Mouse (Mus musculus) MEL (cell line): ENCODE data around the gene Iqcc. TPM values are rescaled to one million over a fixed set of nuclear protein-coding genes. Genes with fewer than 3 reads are reported as not detected.

Experiments used
- DNase-seq: peaks from one replicate; pipeline ENCODE4 v3.0.0; 2011; ENCODE audit warnings: low read depth, low spot score
- H3K27ac ChIP-seq: 2 replicates; pipeline ENCODE4 v1.5.1; 2012; ENCODE audit warnings: low read depth, mild to moderate bottlenecking, control low read depth, low read length, moderate library complexity; ENCODE audit not compliant: control insufficient read depth
- H3K27me3 ChIP-seq, 2 experiments: fragments of 150-350 bp in 1 of 2; sonication (generic) in 1 of 2; 2 replicates each; pipeline ENCODE4 v1.6.1; 2012; ENCODE audit warnings: low read length in 2 of 2, mild to moderate bottlenecking in 2 of 2, improper control_type of control experiment in 1 of 2, moderate library complexity in 1 of 2; ENCODE audit not compliant: insufficient read depth in 2 of 2, control insufficient read depth in 1 of 2
- H3K36me3 ChIP-seq, 2 experiments: 2 replicates each; pipeline ENCODE4 v1.6.1; 2012 to 2014; ENCODE audit warnings: low read length in 2 of 2, improper control_type of control experiment in 1 of 2, inconsistent platforms in 1 of 2, mild to moderate bottlenecking in 1 of 2; ENCODE audit not compliant: insufficient read depth in 2 of 2, control insufficient read depth in 1 of 2
- H3K4me1 ChIP-seq, 2 experiments: fragments of 150-350 bp in 1 of 2; sonication (generic) in 1 of 2; 2 replicates each; pipeline ENCODE4 v1.6.1; 2012; ENCODE audit warnings: low read length in 2 of 2, improper control_type of control experiment in 1 of 2, mild to moderate bottlenecking in 1 of 2; ENCODE audit not compliant: insufficient read depth in 2 of 2, control insufficient read depth in 1 of 2
- H3K4me3 ChIP-seq, 2 experiments: fragments of 150-350 bp in 1 of 2; sonication (generic) in 1 of 2; 2 replicates each; pipeline ENCODE4 v1.5.1; 2012; ENCODE audit warnings: low read depth in 2 of 2, low read length in 2 of 2, mild to moderate bottlenecking in 2 of 2, moderate library complexity in 2 of 2, control low read depth in 1 of 2, improper control_type of control experiment in 1 of 2; ENCODE audit not compliant: control insufficient read depth in 1 of 2, insufficient read depth in 1 of 2
- H3K79me2 ChIP-seq: 2 replicates; pipeline ENCODE4 v1.6.1; 2012; ENCODE audit warnings: mild to moderate bottlenecking, low read length, moderate library complexity; ENCODE audit not compliant: control insufficient read depth, poor library complexity, insufficient read depth
- H3K9ac ChIP-seq: 2 replicates; pipeline ENCODE4 v1.6.1; 2012; ENCODE audit warnings: low read depth, mild to moderate bottlenecking, control low read depth, low read length, moderate library complexity; ENCODE audit not compliant: control insufficient read depth, poor library complexity, severe bottlenecking
- H3K9me3 ChIP-seq: fragments of 150-350 bp; sonication (generic); replicated peaks from 2 replicates; pipeline ENCODE4 v1.6.1; 2012; ENCODE audit warnings: mild to moderate bottlenecking, low read length, improper control_type of control experiment, moderate library complexity; ENCODE audit not compliant: insufficient read depth
- BHLHE40 ChIP-seq: IDR thresholded peaks from 2 replicates; pipeline ENCODE4 v1.6.1; 2012; ENCODE audit warnings: low read depth, mild to moderate bottlenecking, inconsistent platforms, low read length, improper control_type of control experiment, borderline replicate concordance
- CHD1 ChIP-seq: IDR thresholded peaks from 2 replicates; pipeline ENCODE4 v1.6.1; 2012; ENCODE audit warnings: low read depth, mild to moderate bottlenecking, inconsistent platforms, low read length, improper control_type of control experiment
- CHD2 ChIP-seq: IDR thresholded peaks from 2 replicates; pipeline ENCODE4 v1.6.1; 2011; ENCODE audit warnings: low read length, improper control_type of control experiment
- EP300 ChIP-seq, 2 experiments: IDR thresholded peaks; 2 replicates each; pipeline ENCODE4 v1.6.1; 2011; ENCODE audit warnings: improper control_type of control experiment in 2 of 2, low read length in 2 of 2, low read depth in 1 of 2, mild to moderate bottlenecking in 1 of 2
- ETS1 ChIP-seq: IDR thresholded peaks from 2 replicates; pipeline ENCODE4 v1.6.1; 2012; ENCODE audit warnings: low read depth, mild to moderate bottlenecking, inconsistent platforms, low read length, improper control_type of control experiment, moderate library complexity
- GABPA ChIP-seq: IDR thresholded peaks from 2 replicates; pipeline ENCODE4 v1.6.1; 2012; ENCODE audit warnings: low read depth, mild to moderate bottlenecking, inconsistent platforms, low read length, improper control_type of control experiment, moderate library complexity
- GATA1 ChIP-seq: IDR thresholded peaks from 2 replicates; pipeline ENCODE4 v1.6.1; 2011; ENCODE audit warnings: low read depth, low read length, improper control_type of control experiment
- HCFC1 ChIP-seq: IDR thresholded peaks from 2 replicates; pipeline ENCODE4 v1.6.1; 2012; ENCODE audit warnings: low read depth, mild to moderate bottlenecking, inconsistent platforms, low read length, improper control_type of control experiment, moderate library complexity
- KAT2A ChIP-seq: conservative IDR thresholded peaks from 2 replicates; pipeline ENCODE4 v1.6.1; 2012; ENCODE audit warnings: low read depth, low read length, improper control_type of control experiment, inconsistent platforms
- MAFK ChIP-seq: IDR thresholded peaks from 2 replicates; pipeline ENCODE4 v1.6.1; 2011; ENCODE audit warnings: low read depth, mild to moderate bottlenecking, low read length, improper control_type of control experiment, borderline replicate concordance
- MAZ ChIP-seq: IDR thresholded peaks from 2 replicates; pipeline ENCODE4 v1.6.1; 2012; ENCODE audit warnings: low read depth, mild to moderate bottlenecking, inconsistent platforms, low read length, improper control_type of control experiment
- MXI1 ChIP-seq: IDR thresholded peaks from 2 replicates; pipeline ENCODE4 v1.6.1; 2011; ENCODE audit warnings: mild to moderate bottlenecking, low read depth, low read length, improper control_type of control experiment
- MYB ChIP-seq: IDR thresholded peaks from 2 replicates; pipeline ENCODE4 v1.6.1; 2011; ENCODE audit warnings: mild to moderate bottlenecking, low read depth, low read length, improper control_type of control experiment
- NELFE ChIP-seq: IDR thresholded peaks from 2 replicates; pipeline ENCODE4 v1.6.1; 2011; ENCODE audit warnings: low read depth, low read length, improper control_type of control experiment
- NRF1 ChIP-seq: IDR thresholded peaks from 2 replicates; pipeline ENCODE4 v1.6.1; 2014; ENCODE audit warnings: low read depth, mild to moderate bottlenecking, inconsistent platforms, low read length, improper control_type of control experiment, moderate library complexity; ENCODE audit not compliant: poor library complexity, insufficient read depth, severe bottlenecking
- POLR2A ChIP-seq, 2 experiments: IDR thresholded peaks; 2 replicates each; pipeline ENCODE4 v1.6.1; 2011 to 2012; ENCODE audit warnings: low read length in 2 of 2, mild to moderate bottlenecking in 2 of 2, control low read depth in 1 of 2, improper control_type of control experiment in 1 of 2, low read depth in 1 of 2, moderate library complexity in 1 of 2; ENCODE audit not compliant: control insufficient read depth in 1 of 2, insufficient read depth in 1 of 2, poor library complexity in 1 of 2
- POLR2AphosphoS2 ChIP-seq: IDR thresholded peaks from 2 replicates; pipeline ENCODE4 v1.6.1; 2011; ENCODE audit warnings: low read length, improper control_type of control experiment
- RCOR1 ChIP-seq: IDR thresholded peaks from 2 replicates; pipeline ENCODE4 v1.6.1; 2012; ENCODE audit warnings: low read depth, mild to moderate bottlenecking, inconsistent platforms, low read length, improper control_type of control experiment
- SMC3 ChIP-seq: IDR thresholded peaks from 2 replicates; pipeline ENCODE4 v1.6.1; 2011; ENCODE audit warnings: low read depth, low read length, improper control_type of control experiment
- TBP ChIP-seq: IDR thresholded peaks from 2 replicates; pipeline ENCODE4 v1.8.0; 2011; ENCODE audit warnings: low read depth, low read length, improper control_type of control experiment
- UBTF ChIP-seq: IDR thresholded peaks from 2 replicates; pipeline ENCODE4 v1.6.1; 2012; ENCODE audit warnings: low read depth, mild to moderate bottlenecking, inconsistent platforms, low read length, improper control_type of control experiment, moderate library complexity, borderline replicate concordance; ENCODE audit not compliant: insufficient read depth
- USF1 ChIP-seq: IDR thresholded peaks from 2 replicates; pipeline ENCODE4 v1.6.1; 2014; ENCODE audit warnings: low read depth, mild to moderate bottlenecking, inconsistent platforms, low read length, improper control_type of control experiment, moderate library complexity
- USF2 ChIP-seq, 2 experiments: IDR thresholded peaks; 2 replicates each; pipeline ENCODE4 v1.6.1; 2011 to 2012; ENCODE audit warnings: improper control_type of control experiment in 2 of 2, low read length in 2 of 2, borderline replicate concordance in 1 of 2, inconsistent platforms in 1 of 2, low read depth in 1 of 2, mild to moderate bottlenecking in 1 of 2; ENCODE audit not compliant: insufficient read depth in 1 of 2
- ZC3H11A ChIP-seq: IDR thresholded peaks from 2 replicates; pipeline ENCODE4 v1.6.1; 2012; ENCODE audit warnings: low read depth, mild to moderate bottlenecking, inconsistent platforms, low read length, improper control_type of control experiment
- polyA plus RNA-seq, 2 experiments: library from polyadenylated mRNA; stranded (reverse) in 1 of 2; unstranded in 1 of 2; fragments of >175 nt in 1 of 2; fragments of >200 nt in 1 of 2; gene quantifications; 2 replicates each; pipeline versions ENCODE4 v1.2.1 to v1.2.4; 2012; ENCODE audit warnings: low replicate concordance in 2 of 2, low read depth in 1 of 2; ENCODE audit not compliant: insufficient read length in 2 of 2, insufficient read depth in 1 of 2, missing spikeins in 1 of 2
- total RNA-seq: library from RNA; depleted of rRNA; stranded (reverse); fragments of 300-350 nt; gene quantifications from 2 replicates; pipeline ENCODE4 v1.2.3, GENCODE M21; 2012

The Iqcc gene
- total and polyA plus RNA-seq, 3 experiments: 13.6 to 18.5 TPM; not detected in 1

DNA sequence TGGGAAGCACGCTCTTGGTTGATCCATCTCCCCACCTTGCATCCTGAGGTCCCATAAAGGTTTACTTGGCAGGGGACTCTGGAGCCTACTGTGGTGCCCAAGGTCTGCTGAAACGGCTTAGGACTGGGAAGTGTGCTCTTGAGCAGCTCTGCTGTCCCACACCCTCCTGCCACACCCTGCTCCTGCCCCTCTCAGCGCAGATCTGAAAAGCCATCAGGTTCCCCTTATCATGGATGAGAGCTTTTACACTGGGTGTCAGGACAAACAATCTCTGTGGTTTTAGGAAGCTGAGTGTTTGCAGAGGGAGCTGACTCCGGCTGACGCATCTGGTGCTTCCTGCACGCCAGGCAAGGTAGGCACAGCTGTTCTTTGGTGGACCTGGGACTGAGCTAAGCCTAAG is 15.0 kb upstream of the Iqcc start:
- H3K79me2 ChIP-seq: peaks cover 3% of the 10 kb centered on the region
- no peaks in the 10 kb centered on the region for H3K27me3 ChIP-seq
- no peak overlapping the region for H3K9ac ChIP-seq
- TF ChIP-seq ZC3H11A (no peak), MYB (no peak), CHD2 (no peak), USF1 (no peak), MAFK (no peak), HCFC1 (no peak), USF2 (IDR thresholded peaks at IDR 0.05; ENCODE audit: borderline replicate concordance in 1 of 2, insufficient read depth in 1 of 2, low read depth in 1 of 2, low read length in 2 of 2) (no peak), KAT2A (no peak), GABPA (no peak), BHLHE40 (no peak), ETS1 (no peak), POLR2AphosphoS2 (no peak), RCOR1 (no peak)
- TF ChIP-seq, all 39 proteins: peak for 0
- Histone ChIP-seq H3K4me3 (no peak overlapping the region), H3K36me3 (peaks cover 12 to 14% of the 10 kb centered on the region in 2 experiments), H3K9me3 (no peaks in the 10 kb centered on the region), H3K27ac (peak overlapping the region; percentile 33; the same call in 1 of the 2 replicates), H3K4me1 (peaks cover 2 to 13% of the 10 kb centered on the region in 2 experiments; a peak in 3 of 4 replicates)
- DNase-seq: peak; percentile 52

DNA sequence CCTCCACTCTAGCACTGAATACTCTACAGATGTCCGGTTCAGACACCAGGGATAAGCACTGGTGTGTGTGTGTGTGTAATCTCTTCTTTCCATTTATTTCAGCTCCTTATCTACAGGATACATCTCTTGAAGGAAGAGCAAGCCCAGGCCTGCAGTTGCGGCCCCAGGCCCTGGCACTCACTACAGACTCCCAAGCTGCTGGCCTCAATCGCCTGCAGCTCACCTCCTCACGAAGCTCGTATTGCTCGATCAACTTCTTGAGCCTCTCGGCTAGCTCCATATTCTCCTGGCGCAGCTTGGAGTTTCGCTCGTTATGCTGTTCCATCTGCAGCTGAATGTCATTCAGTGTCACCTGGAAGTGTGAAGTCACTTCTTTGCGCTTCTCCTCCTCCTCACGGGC is 13.0 kb upstream of the Iqcc start:
- H3K9me3 ChIP-seq: no peaks in the 10 kb centered on the region
- H3K9ac ChIP-seq: no peak overlapping the region
- no peaks in the 10 kb centered on the region; the same call in 1 of the 2 replicates for H3K79me2 ChIP-seq
- DNase-seq: no peak
- H3K36me3 ChIP-seq: peaks cover 8 to 12% of the 10 kb centered on the region in 2 experiments
- no peak overlapping the region for H3K27ac ChIP-seq
- peaks cover 2 to 9% of the 10 kb centered on the region in 2 experiments; a peak in 3 of 4 replicates for H3K4me1 ChIP-seq
- no peak for TF ChIP-seq EP300 (IDR thresholded peaks at IDR 0.05; ENCODE audit: low read depth in 1 of 2, low read length in 2 of 2)
- no peak for TF ChIP-seq USF1
- no peak for TF ChIP-seq CHD1
- TF ChIP-seq BHLHE40: no peak
- no peak for TF ChIP-seq GATA1
- TF ChIP-seq MXI1: no peak
- no peak for TF ChIP-seq MAZ
- no peak for TF ChIP-seq TBP
- no peak for TF ChIP-seq USF2 (IDR thresholded peaks at IDR 0.05; ENCODE audit: borderline replicate concordance in 1 of 2, insufficient read depth in 1 of 2, low read depth in 1 of 2, low read length in 2 of 2)
- no peak for TF ChIP-seq POLR2A (IDR thresholded peaks at IDR 0.05; ENCODE audit: control insufficient read depth in 1 of 2, insufficient read depth in 1 of 2, low read depth in 1 of 2, low read length in 2 of 2, poor library complexity in 1 of 2)
- TF ChIP-seq KAT2A: no peak
- no peak for TF ChIP-seq SMC3
- TF ChIP-seq UBTF: no peak
- TF ChIP-seq MYB: no peak
- TF ChIP-seq NRF1: no peak
- TF ChIP-seq HCFC1: no peak
- TF ChIP-seq ZC3H11A: no peak
- TF ChIP-seq NELFE: no peak
- H3K27me3 ChIP-seq: no peaks in the 10 kb centered on the region
- H3K4me3 ChIP-seq: no peak overlapping the region
